Mouse (Mus musculus) lung, embryonic 15.5 days (tissue): ENCODE data around the gene Col2a1. TPM values are rescaled to one million over a fixed set of nuclear protein-coding genes. Genes with fewer than 3 reads are reported as not detected.

ENCODE experiments used
- ATAC-seq: fragments of 200-750 bp; cut with Nextera tagmentation; 2 replicates; pipeline ENCODE4 v1.8.0; 2017; ENCODE audit warnings: moderate number of reproducible peaks, borderline replicate concordance; ENCODE audit not compliant: low FRiP score, low TSS enrichment; ENCODE audit errors: extremely low read depth
- H3K27ac ChIP-seq: fragments of 300-500 bp; sonication (generic); 2 replicates; pipeline ENCODE4 v1.5.1; 2015; ENCODE audit warnings: moderate library complexity, mild to moderate bottlenecking, inconsistent platforms
- H3K27me3 ChIP-seq: fragments of 300-500 bp; sonication (generic); 2 replicates; pipeline ENCODE4 v1.6.1; 2015; ENCODE audit warnings: inconsistent platforms
- H3K36me3 ChIP-seq: fragments of 300-500 bp; sonication (generic); 2 replicates; pipeline ENCODE4 v1.6.1; 2015; ENCODE audit warnings: inconsistent platforms
- H3K4me1 ChIP-seq: fragments of 300-500 bp; sonication (generic); 2 replicates; pipeline ENCODE4 v1.6.1; 2015; ENCODE audit warnings: inconsistent platforms
- H3K4me2 ChIP-seq: fragments of 300-500 bp; sonication (generic); 2 replicates; pipeline ENCODE4 v1.6.1; 2015; ENCODE audit warnings: inconsistent platforms, mild to moderate bottlenecking, moderate library complexity
- H3K4me3 ChIP-seq: fragments of 300-500 bp; sonication (generic); 2 replicates; pipeline ENCODE4 v1.5.1; 2015; ENCODE audit warnings: mild to moderate bottlenecking, inconsistent platforms
- H3K9ac ChIP-seq: fragments of 300-500 bp; sonication (generic); 2 replicates; pipeline ENCODE4 v1.6.1; 2015; ENCODE audit warnings: inconsistent platforms
- H3K9me3 ChIP-seq: fragments of 300-500 bp; sonication (generic); 2 replicates; pipeline ENCODE4 v1.6.1; 2016; ENCODE audit warnings: inconsistent platforms
- WGBS: fragments of 180-500 bp; shearing (Covaris S2); methylation state at CpG from one replicate; pipeline ENCODE4 v1.1.7; 2015; 5-methylcytosine and 5-hydroxymethylcytosine counted together
- polyA plus RNA-seq: library from polyadenylated mRNA; unstranded; fragments of >200 nt; fragmentation: Nextera tagmentation; extraction: Ambion mirVana; gene quantifications from 2 replicates; pipeline ENCODE4 v1.2.1, GENCODE M21; 2015

The Col2a1 gene
- polyA plus RNA-seq = 19.1 and 20.1 TPM in 2 replicates

- Histone ChIP-seq H3K4me1 (peaks cover 49% of the 10 kb centered on the region), H3K27ac (no peak within 1 kb of the TSS), H3K4me2 (peak within 1 kb of the TSS; percentile 86), H3K36me3 (no peaks in the 10 kb centered on the region), H3K4me3 (peak within 1 kb of the TSS; percentile 38), H3K27me3 (peaks cover 99% of the 10 kb centered on the region), H3K9me3 (no peaks in the 10 kb centered on the region), H3K9ac (peak within 1 kb of the TSS; percentile 29; the same call in 1 of the 2 replicates)
- WGBS = 1% methylated on average over 59 of the region's 59 CpGs
- ATAC-seq = 0 out of 2 replicates have a peak, but pooled peaks have one; percentile 15
These were observed at the start of gene Col2a1 for GRCm38 (mm10) chr15:98003822-98004739. Col2a1 (minus strand) TSS chr15:98004695.

GRCm38 (mm10) chr15:98051685-98052084, 47.2 kb upstream of the Col2a1 start:
- H3K9me3 ChIP-seq = no peaks in the 10 kb centered on the region
- no peak overlapping the region for H3K27ac ChIP-seq
- ATAC-seq = no peak
- no peak overlapping the region for H3K4me3 ChIP-seq
- no peaks in the 10 kb centered on the region for H3K27me3 ChIP-seq
- WGBS = 81% methylated on average over 5 of the region's 5 CpGs
- H3K9ac ChIP-seq = no peak overlapping the region
- H3K4me2 ChIP-seq = no peak overlapping the region
- H3K4me1 ChIP-seq = no peaks in the 10 kb centered on the region
- peaks cover 78% of the 10 kb centered on the region for H3K36me3 ChIP-seq

GRCm38 (mm10) chr15:98048918-98049700, 44.6 kb upstream of the Col2a1 start:
- Histone ChIP-seq H3K4me1 (no peaks in the 10 kb centered on the region), H3K4me3 (no peak overlapping the region), H3K27ac (no peak overlapping the region), H3K9ac (no peak overlapping the region), H3K27me3 (no peaks in the 10 kb centered on the region), H3K4me2 (no peak overlapping the region), H3K9me3 (no peaks in the 10 kb centered on the region), H3K36me3 (peaks cover 84% of the 10 kb centered on the region)
- no peak for ATAC-seq
- 85% methylated on average over 13 of the region's 13 CpGs for WGBS

GRCm38 (mm10) chr15:98044387-98044786, 39.9 kb upstream of the Col2a1 start:
- no peaks in the 10 kb centered on the region for H3K27me3 ChIP-seq
- no peak overlapping the region for H3K27ac ChIP-seq
- H3K4me2 ChIP-seq = no peak overlapping the region
- H3K4me1 ChIP-seq = no peaks in the 10 kb centered on the region
- 92% methylated on average over 5 of the region's 5 CpGs for WGBS
- H3K4me3 ChIP-seq = no peak overlapping the region
- peaks cover 84% of the 10 kb centered on the region for H3K36me3 ChIP-seq
- no peaks in the 10 kb centered on the region for H3K9me3 ChIP-seq
- ATAC-seq = no peak
- H3K9ac ChIP-seq = no peak overlapping the region

- no peaks in the 10 kb centered on the region for H3K4me1 ChIP-seq
- ATAC-seq = no peak
- 92% methylated on average over 6 of the region's 6 CpGs for WGBS
- H3K9ac ChIP-seq = no peak overlapping the region
- no peak overlapping the region for H3K4me2 ChIP-seq
- H3K9me3 ChIP-seq = no peaks in the 10 kb centered on the region
- no peak overlapping the region for H3K4me3 ChIP-seq
- peaks cover 81% of the 10 kb centered on the region for H3K36me3 ChIP-seq
- H3K27me3 ChIP-seq = no peaks in the 10 kb centered on the region
- H3K27ac ChIP-seq = no peak overlapping the region
These were observed 39.5 kb upstream of the Col2a1 start for GRCm38 (mm10) chr15:98043967-98044366.

GRCm38 (mm10) chr15:98042508-98042907, 38.0 kb upstream of the Col2a1 start:
- no peak overlapping the region for H3K4me2 ChIP-seq
- peaks cover 79% of the 10 kb centered on the region for H3K36me3 ChIP-seq
- no peak for ATAC-seq
- H3K9me3 ChIP-seq = no peaks in the 10 kb centered on the region
- no peaks in the 10 kb centered on the region for H3K4me1 ChIP-seq
- H3K27ac ChIP-seq = no peak overlapping the region
- no peaks in the 10 kb centered on the region for H3K27me3 ChIP-seq
- no peak overlapping the region for H3K9ac ChIP-seq
- 88% methylated on average over 12 of the region's 12 CpGs for WGBS
- H3K4me3 ChIP-seq = no peak overlapping the region

- no peak overlapping the region for H3K4me3 ChIP-seq
- H3K4me1 ChIP-seq = no peaks in the 10 kb centered on the region
- WGBS = 83% methylated on average over 10 of the region's 10 CpGs
- no peak for ATAC-seq
- H3K4me2 ChIP-seq = no peak overlapping the region
- H3K36me3 ChIP-seq = peaks cover 62% of the 10 kb centered on the region
- no peaks in the 10 kb centered on the region for H3K9me3 ChIP-seq
- no peaks in the 10 kb centered on the region for H3K27me3 ChIP-seq
- H3K9ac ChIP-seq = no peak overlapping the region
- no peak overlapping the region for H3K27ac ChIP-seq
These were observed 35.2 kb upstream of the Col2a1 start for GRCm38 (mm10) chr15:98039682-98040081.

GRCm38 (mm10) chr15:98036578-98036977, 32.1 kb upstream of the Col2a1 start:
- Histone ChIP-seq H3K9me3 (no peaks in the 10 kb centered on the region), H3K4me3 (no peak overlapping the region), H3K27ac (no peak overlapping the region), H3K9ac (no peak overlapping the region), H3K27me3 (no peaks in the 10 kb centered on the region), H3K4me2 (no peak overlapping the region), H3K4me1 (no peaks in the 10 kb centered on the region), H3K36me3 (peaks cover 41% of the 10 kb centered on the region)
- no peak for ATAC-seq
- 96% methylated on average over 5 of the region's 5 CpGs for WGBS

- Histone ChIP-seq H3K9ac (no peak overlapping the region), H3K9me3 (no peaks in the 10 kb centered on the region), H3K27ac (no peak overlapping the region), H3K4me1 (no peaks in the 10 kb centered on the region), H3K4me2 (no peak overlapping the region), H3K4me3 (no peak overlapping the region), H3K36me3 (peaks cover 28% of the 10 kb centered on the region), H3K27me3 (no peaks in the 10 kb centered on the region)
- no peak for ATAC-seq
- 24% methylated on average over 3 of the region's 3 CpGs for WGBS
These were observed 30.7 kb upstream of the Col2a1 start for GRCm38 (mm10) chr15:98035076-98035755.

- peak; percentile 74 for ATAC-seq
These were observed 28.8 kb upstream of the Col2a1 start for GRCm38 (mm10) chr15:98033233-98033748.

GRCm38 (mm10) chr15:98029798-98030197, 25.3 kb upstream of the Col2a1 start:
- H3K36me3 ChIP-seq = no peaks in the 10 kb centered on the region
- WGBS = 67% methylated on average over 6 of the region's 6 CpGs
- H3K27me3 ChIP-seq = 0 out of 2 replicates have a peak, but pooled peaks cover 8% of the 10 kb centered on the region
- H3K4me2 ChIP-seq = no peak overlapping the region
- H3K27ac ChIP-seq = no peak overlapping the region
- H3K9me3 ChIP-seq = no peaks in the 10 kb centered on the region
- no peak overlapping the region for H3K4me3 ChIP-seq
- ATAC-seq = no peak
- peaks cover 21% of the 10 kb centered on the region for H3K4me1 ChIP-seq
- no peak overlapping the region for H3K9ac ChIP-seq

More at GRCm38 (mm10) chr15:98033233-98033748, 28.8 kb upstream of the Col2a1 start:
- Histone ChIP-seq H3K27me3 (no peaks in the 10 kb centered on the region), H3K36me3 (peaks cover 15% of the 10 kb centered on the region), H3K9me3 (no peaks in the 10 kb centered on the region), H3K4me1 (peaks cover 3% of the 10 kb centered on the region), H3K4me3 (no peak overlapping the region), H3K4me2 (no peak overlapping the region), H3K27ac (peak overlapping the region; percentile 51), H3K9ac (no peak overlapping the region)
- 63% methylated on average over 9 of the region's 9 CpGs for WGBS
